Mouse (Mus musculus) left cerebral cortex, postnatal 10 days (tissue): ENCODE results near the gene Scd4. TPM values are rescaled to one million over a fixed set of nuclear protein-coding genes. Genes with fewer than 3 reads are reported as not detected.
"Not testable (repeated sequence)": the region's sequence is repeated elsewhere in the genome, so short reads cannot be mapped to it uniquely, and the experiment has no call there.

Experiments
- DNase-seq, 2 experiments: peaks; one replicate each; pipeline ENCODE4 v3.0.0; 2021 to 2022; ENCODE audit warnings: low spot score in 2 of 2, mixed read lengths in 1 of 2; ENCODE audit errors: extremely low spot score in 1 of 2
- intact Hi-C: fragments of 180-260 bp; cut with DNase I; formaldehyde crosslinking; loops from one replicate; pipeline ENCODE4 v1.15.1; 2025
- total RNA-seq, 2 experiments: library from RNA; stranded (reverse); gene quantifications; 2 replicates each; pipeline ENCODE4 v1.2.3; 2021

Gene Scd4
- total RNA-seq, 2 experiments from 2014 or later = 1.5 to 2.4 TPM

DNA sequence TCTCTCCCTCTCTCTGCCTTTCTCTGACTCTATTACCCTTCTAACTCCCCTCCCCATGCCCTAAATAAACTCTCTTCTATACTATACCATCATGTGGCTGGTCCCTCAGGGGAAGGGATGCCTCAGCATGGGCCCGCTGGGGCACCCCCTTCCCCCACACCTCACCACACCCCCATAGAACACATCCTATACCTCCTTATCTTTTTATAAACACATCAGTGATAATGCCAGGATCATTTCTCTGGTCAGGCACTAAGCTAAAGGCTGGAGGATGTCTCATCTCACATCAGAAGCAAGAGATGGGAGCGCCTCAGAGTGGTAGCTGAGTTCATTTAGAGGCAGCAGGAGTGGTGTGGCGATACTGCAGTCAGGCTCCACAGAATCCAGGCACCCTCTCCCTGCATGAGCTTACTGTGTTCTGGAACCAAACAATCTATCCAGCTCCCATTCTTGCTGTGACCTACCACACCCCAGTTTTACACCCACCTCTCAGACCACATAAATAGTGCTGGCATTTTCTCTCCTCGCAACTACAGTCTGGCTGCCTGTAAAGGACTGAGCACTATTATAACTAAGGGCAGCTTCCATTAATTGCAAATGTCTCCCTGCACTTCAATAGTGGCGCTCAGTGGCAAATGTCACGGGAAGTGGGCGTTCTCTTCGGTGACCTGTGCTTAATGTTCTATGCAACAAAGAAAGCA, 21.4 kb upstream of the Scd4 start:
- intact Hi-C loops = no loop called here
- DNase-seq = no peak

DNA sequence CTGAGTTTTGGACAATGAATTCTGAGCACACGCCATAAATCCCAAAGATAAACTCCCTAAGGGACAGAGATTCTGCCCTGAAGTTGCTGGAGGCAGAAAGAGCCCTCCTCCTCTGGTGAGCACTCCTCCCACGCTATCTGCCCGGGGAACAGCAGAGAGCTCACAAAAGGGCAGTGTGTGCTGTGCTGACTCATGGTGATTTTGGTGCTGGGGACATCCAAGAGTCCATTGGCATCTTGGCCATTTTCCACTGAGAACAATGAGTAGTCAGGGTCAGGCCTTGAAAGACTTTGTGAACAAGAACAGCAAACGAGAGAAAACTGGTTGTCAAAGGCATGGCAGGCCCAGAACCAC, 20.9 kb upstream of the Scd4 start:
- no peak for DNase-seq
- intact Hi-C loops = no loop called here

DNA sequence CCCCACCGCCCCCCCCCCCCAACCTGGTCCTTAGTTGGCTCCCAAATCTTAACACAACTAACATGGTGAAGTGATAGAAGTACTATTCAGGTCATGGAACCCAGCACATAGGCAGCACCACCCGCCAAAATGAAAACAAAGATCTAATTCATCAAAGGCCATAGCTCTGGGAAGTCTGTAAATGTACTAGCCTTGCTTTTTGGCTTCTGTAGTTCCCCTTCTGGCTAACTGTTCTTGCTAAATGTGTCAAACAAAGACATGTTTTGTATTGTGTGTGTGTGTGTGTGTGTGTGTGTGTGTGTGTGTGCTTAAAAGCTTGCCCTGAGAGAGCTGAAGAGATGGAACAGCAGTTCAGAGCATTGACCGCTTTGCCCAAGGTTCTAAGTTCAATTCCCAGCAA, 19.8 kb upstream of the Scd4 start:
- intact Hi-C loops = no loop called here
- no peak for DNase-seq

DNA sequence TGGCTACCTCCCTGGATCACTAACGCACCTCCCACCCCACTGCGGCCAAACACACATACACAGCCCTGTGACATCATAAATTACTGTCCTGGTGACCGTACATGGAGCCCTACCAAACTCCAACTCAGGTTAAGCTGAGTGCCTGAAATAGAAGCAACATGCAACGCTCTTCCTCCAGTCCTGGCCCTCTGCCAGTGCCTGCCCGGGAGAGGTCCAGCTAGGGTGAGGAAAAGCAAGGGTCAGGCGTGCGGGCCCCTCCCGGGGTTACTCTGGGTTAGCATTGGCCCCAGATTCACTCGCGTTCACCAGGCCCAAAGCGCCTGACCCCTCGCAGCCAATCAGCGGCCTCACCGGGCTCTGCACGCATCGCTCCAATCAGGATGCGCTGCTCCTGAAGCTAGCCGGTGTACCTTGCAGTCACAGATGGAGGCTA, 18.5 kb upstream of the Scd4 start:
- peak in 1 of 2 experiments; percentile 89 for DNase-seq
- intact Hi-C loops = no loop called here

DNA sequence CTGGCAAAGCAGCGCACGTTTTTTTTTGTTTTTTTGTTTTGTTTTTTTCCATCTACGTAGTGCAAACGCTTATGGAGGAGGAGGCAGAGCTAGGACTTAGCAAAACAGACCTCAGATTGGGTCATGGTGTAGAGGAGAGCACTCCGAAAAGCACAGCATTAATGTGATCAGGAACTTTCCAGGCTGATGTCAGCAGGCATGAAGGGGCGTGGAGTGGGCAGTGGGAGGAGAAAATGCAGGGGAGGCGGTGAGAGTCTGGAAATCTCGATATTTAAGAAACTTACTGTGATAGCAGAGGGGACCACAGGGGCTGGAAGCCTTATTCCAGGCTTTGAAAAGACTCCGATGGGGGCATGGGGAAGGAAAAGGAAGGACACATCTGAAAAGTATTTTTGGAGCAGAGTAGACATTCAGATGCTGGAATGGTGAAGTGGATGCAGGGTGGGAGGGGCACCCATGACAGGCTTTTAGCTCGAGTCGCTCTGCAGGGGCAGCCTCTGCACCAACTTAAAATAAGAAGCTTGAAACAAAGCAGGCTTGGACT, 17.9 kb upstream of the Scd4 start:
- intact Hi-C loops = no loop called here
- peak in 1 of 2 experiments; percentile 55 for DNase-seq

DNA sequence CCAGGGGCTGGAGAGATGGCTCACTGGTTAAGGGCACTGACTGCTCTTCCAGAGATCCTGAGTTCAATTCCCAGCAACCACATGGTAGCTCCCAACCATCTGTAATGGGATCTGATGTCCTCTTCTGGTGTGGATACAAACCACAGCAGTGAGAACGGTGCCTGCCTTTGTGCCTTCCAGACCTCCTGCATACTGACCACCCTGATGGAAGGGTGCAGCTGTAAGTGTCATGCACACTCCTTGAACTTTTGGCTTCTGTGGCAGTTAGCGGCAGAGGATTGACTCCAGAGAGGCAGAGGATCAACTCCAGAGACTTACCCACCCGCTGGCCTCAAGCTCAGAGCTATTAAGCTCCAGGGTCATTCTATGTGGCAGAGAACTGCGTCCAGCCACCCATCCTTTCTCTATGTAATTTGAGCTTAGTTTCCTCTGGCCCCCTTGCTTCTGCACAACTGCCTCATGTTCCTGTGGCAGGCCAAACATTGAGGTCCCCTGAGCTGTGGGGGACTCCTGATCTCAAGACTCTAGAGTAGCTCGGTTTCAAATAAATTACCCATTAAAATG, 16.1 kb upstream of the Scd4 start:
- intact Hi-C loops = no loop called here
- DNase-seq = no peak

DNA sequence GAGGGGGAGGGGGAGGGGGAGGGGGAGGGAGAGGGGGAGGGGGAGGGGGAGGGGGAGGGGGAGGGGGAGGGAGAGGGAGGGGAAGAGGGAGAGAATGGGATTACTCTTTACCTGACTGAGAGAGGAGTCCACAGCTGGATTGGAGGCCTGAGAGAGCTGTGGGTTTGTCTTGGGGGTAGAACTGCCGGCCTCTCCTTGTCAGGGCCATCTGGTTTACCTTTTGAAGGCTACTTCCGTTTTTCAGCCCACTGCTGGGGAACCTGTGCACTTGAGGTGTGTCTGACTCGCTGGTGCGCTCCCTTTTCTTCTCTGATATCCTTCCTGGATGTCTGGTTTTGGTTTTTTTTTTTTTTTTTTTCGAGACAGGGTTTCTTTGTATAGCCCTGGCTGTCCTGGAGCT, 15.5 kb upstream of the Scd4 start:
- no peak for DNase-seq
- intact Hi-C loops = no loop called here

DNA sequence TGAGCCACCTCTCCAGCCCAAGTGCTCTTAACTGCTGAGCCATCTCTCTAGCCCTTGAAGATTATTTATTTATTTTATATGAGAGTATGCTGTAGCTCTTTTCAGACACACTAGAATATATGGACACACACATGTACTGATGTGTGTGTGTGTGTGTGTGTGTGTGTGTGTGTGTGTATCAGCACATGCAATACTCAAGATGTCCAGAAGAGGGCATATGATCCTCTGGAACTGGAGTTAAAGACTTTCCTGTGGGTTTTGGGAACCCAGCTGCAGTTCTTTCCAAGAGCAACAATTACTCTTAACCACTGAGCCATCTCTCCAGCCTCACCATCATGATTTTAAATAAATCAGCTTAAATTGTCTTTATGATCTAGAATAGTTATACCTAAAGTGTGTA, 14.3 kb upstream of the Scd4 start:
- no peak for DNase-seq
- intact Hi-C loops = no loop called here

DNA sequence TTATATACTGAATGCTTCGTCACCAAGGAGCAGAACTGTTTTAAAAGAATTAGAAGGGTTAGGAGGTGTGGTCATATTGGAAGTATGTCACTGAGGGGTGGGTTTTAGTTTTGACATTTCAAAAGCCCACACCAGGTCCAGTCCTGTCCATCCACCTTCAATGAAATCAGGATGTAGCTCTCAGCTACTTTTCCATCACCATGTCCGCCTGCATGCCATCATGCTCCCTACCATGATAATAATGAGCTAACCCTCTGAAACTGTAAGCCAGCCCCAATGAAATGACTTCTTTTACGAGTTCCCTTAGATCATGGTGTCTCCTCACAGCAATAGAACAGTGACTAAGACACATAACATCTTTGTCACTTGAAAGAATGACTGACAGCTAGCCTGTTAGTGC, 12.6 kb upstream of the Scd4 start:
- intact Hi-C loops = no loop called here
- DNase-seq = no peak

DNA sequence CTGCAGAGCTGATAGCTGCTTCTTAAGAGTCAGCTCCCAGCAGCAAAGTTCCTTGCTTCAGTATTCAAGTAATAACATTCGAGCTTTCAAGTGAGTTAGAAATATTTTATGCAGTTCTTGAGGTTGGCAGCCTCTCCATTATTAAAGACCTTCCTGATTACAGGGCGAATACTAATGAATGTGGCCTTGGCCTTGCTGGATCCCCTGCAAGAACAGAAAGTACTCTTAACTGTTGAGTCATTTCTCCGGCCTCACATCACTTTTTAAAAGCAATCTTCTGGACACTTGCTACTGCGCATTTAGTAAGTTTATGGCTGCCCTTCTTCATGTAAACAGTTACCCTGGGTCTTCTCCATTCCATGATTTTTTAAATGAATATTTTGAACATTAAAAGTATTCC, 11.7 kb upstream of the Scd4 start:
- DNase-seq = no peak
- intact Hi-C loops = no loop called here

DNA sequence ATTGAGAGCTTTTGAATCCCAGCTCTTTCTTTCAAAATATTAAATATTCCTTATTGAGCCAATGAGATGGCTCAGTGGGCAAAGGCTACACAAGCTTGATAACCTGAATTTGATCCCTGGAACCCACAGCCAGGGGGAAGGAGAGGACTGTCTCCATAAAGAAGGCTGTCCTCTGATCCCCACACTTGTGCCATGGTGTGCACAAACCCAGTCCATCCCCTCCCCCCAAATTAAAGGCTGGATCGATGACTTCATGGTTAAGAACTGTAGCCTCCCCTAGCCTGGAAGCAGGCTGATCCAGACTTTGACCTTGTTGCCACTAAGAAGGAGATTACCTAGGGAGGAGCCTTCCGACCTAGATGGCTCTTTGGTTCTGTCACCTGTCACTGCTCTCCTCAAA, 11.3 kb upstream of the Scd4 start:
- DNase-seq = no peak
- intact Hi-C loops = no loop called here

DNA sequence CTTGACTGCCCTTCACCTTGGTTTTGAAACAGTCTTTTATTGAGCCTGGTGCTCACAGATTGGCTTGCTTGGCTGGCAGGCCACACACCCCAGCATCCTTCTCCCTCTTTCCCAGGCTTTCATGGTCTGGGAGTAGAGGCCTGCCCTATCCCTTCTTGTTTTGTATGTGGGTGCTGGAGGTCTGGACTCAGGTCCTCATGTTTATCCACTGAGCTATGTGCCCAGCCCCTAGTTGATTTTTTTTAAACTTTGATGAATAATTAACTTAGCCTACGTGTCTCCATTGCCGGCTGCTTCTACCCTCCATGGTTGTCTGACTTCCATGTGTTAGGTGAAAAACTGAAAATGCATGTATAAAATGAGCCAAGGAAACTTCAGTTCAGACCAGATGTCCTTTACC, 3.3 kb upstream of the Scd4 start:
- intact Hi-C loops = no loop called here
- no peak for DNase-seq

DNA sequence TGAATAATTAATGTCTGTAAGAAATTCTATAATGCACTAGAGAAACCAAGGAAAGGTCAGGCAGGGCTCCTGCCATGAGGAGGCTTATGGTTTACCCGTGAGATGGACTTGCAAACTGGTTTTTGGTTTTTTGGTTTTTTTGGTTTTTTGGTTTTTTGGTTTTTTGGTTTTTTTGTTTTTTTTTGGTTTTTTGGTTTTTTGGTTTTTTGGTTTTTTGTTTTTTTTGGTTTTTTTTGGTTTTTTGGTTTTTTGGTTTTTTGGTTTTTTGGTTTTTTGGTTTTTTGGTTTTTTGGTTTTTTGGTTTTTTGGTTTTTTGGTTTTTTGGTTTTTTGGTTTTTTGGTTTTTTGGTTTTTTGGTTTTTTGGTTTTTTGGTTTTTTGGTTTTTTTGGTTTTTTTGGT, 1.8 kb upstream of the Scd4 start:
- DNase-seq, intact Hi-C loops: not testable (repeated sequence)

DNA sequence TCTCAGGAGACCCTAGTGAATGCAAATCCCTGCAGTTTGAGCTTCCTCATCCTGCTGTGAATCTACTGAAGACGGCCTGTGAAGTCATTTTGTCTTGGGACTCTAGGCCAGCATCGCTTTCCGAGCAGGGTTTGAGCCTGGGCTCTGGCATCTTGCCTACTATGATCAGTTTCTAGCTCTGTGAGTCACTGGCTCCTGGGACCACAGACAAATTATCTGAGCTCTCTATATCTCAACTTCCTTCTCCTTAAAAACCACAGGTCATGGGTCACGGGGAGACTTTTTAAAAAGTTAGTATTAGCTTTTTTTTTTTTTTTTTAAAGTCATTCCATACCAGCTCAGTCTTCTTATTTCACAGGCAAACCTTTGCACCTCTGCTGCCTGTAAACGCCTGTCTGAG, 981 bp upstream of the Scd4 start:
- intact Hi-C loops = no loop called here
- DNase-seq = no peak

DNA sequence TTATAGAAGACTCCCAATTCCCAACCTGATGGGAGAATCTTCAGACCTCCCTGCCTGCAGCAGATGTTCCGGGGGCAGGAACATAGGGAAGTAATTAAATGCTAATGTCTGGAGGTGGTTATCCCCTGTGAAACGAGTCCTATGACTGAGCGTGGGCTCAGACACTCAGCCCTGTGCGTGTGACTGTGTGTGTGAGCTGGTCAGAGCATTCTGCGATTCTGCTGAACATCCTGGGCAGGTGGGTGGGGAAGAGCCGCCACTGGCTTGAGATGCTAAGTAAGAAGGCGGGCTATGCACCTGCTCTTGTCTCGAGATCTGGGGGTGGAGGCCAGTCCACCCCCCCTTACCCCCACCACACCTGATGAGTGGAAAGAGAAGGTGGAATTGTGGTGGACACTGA, 566 bp upstream of the Scd4 start:
- intact Hi-C loops = no loop called here
- no peak for DNase-seq

DNA sequence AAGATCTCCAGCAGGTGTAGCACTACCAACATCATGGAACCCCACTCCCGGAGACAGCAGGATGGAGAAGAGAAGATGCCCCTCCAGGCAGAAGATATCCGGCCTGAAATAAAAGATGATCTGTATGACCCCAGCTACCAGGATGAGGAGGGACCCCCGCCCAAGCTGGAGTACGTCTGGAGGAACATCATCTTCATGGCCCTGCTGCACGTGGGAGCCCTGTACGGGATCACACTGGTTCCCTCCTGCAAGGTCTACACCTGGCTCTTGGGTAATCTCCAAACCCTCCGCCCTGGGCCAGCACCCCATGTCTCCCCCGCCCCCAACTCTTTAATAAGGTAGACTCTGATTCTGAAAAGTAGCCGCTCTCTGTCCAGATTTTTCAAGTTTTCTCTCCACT, 1.1 kb downstream of the Scd4 start:
- intact Hi-C loops = no loop called here
- DNase-seq = no peak

DNA sequence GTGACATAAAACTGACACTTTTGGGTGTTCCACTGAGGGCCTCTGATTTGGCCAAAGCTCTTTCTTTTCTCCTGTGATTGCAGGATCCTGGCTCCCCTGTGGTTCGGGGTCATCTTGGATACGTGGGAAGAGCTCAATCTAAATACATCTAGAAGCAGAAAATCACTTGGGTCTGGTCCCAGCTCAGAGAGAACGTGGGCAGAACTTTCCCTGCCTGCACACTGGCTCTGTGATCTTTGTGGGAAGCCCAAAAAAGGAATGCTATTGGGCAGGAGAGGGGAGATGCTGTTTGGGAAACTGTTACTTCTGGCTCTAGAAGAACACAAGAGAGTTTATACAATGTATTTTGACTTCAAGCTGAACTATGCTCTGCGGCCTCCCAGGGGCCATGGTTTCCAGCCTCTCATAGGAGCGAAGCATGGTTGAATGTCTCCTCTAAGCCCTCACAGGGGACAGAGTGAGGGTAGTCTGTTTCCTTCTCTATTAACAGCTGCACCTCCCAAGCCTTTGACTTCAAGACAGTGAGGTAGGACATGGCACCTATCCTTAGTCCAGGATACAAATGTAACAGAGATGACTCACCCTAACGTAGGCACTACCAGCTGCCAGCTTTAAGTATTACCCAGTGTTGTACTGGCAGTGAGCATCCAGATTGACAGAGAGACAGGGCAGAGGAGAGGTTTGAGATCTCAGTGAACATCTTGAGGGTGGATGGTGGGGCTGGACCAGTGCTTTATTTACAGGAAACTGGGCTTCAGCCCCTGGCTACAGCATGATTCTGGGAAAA, 3.2 kb downstream of the Scd4 start:
- no peak for DNase-seq
- intact Hi-C loops = no loop called here

DNA sequence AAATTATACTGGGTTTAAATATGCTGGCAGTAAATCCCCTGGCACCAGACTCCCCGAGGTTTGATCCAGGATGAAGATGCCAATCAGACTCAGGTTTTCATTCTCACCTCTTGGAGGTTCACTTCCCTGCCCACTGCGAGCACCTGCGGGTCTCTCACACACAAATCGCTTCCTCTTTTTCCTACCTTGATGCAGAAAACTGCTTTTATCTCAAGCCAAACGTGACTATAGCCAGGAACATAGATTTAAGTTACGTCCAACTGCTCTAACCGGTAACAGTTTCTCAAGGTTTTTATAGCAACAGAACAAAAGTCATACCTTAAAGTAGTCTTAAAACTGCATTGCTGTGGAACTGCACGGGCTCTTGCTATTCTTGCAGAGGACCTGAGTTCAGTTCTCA, 16.8 kb downstream of the Scd4 start:
- no peak for DNase-seq
- intact Hi-C loops = no loop called here

DNA sequence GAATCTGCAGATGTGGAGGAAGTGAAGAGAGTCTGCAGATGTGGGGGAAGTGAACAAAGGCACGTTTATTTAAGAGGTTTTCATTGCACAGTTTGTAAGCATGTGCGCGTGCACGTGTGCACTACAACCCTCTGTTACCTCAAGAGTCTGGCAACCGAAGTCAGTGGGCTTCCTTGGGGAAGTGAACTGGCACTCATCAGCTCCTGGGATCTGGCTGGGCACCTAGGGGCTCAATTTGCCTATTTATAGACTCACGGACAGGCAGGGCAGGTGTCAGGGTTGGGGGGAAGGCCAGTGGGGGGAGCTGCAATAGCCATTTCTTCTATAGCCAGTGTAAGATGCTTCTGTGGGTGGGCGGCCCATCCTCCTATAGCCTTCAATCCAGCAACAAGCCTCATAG, 18.9 kb downstream of the Scd4 start:
- intact Hi-C loops = no loop called here

DNA sequence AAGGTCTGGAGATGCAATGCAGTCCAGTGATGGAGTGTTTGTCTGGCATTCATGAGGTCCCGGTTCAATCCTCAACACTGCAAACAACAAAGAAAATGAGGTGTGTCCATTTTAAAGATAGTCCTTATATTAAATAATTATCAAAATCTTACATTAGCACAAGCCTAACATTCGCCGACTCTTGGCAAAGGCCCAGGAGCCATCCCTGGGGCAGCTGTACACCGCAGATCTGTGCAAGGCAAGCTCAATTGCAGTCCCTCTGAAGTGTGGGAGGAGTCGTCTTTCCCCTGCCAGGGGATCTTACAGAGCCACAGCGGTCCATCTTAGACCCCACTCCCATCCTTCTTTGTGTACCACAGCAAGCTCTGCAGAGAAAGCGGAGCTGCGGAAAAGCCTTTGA, 25.8 kb downstream of the Scd4 start:
- intact Hi-C loops = no loop called here
- no peak for DNase-seq

More for the DNA sequence above, 18.9 kb downstream of the Scd4 start:
- no peak for DNase-seq
